Mouse (Mus musculus): ENCODE measurements around the gene Mcoln2.

- no peak for TF ChIP-seq CTCF (IDR thresholded peaks at IDR 0.05 in 2 of 3, conservative IDR thresholded peaks at IDR 0.05 in 1 of 3; ENCODE audit: control insufficient read depth in 1 of 3, insufficient read depth in 1 of 3, low read depth in 2 of 3, low read length in 3 of 3, poor library complexity in 1 of 3, severe bottlenecking in 1 of 3)
- no peak for TF ChIP-seq ZKSCAN1 (IDR thresholded peaks at IDR 0.05; ENCODE audit: low read depth, low read length)
Measured at GRCm38 (mm10) chr3:146150058-146150400, 396 bp downstream of the Mcoln2 start.
